Mouse (Mus musculus) layer of hippocampus, adult 2 months (tissue): ENCODE measurements around the gene Speer4e. TPM values are rescaled to one million over a fixed set of nuclear protein-coding genes. Genes with fewer than 3 reads are reported as not detected.
A peak's percentile ranks its signal among the peaks of the same experiment; 100 is the strongest.
"Not testable (repeated sequence)": the region's sequence is repeated elsewhere in the genome, so short reads cannot be mapped to it uniquely, and the experiment has no call there.

Source experiments
- DNase-seq, 2 experiments: peaks; one replicate each; pipeline ENCODE4 v3.0.0; 2022; ENCODE audit warnings: low spot score in 2 of 2
- H3K27ac ChIP-seq: fragments of 200-600 bp; 2 replicates; pipeline ENCODE4 v1.8.1; 2022
- H3K4me3 ChIP-seq: fragments of 200-600 bp; 2 replicates; pipeline ENCODE4 v1.8.1; 2022; ENCODE audit warnings: mild to moderate bottlenecking
- CTCF ChIP-seq: fragments of 200-600 bp; conservative IDR thresholded peaks from 2 replicates; pipeline ENCODE4 v1.8.1; 2022; ENCODE audit warnings: antibody characterized with exemption, mild to moderate bottlenecking, moderate library complexity
- total RNA-seq, 2 experiments: library from RNA; stranded (reverse); gene quantifications; 2 replicates each; pipeline ENCODE4 v1.2.3; 2021

Gene Speer4e
- total RNA-seq, 2 experiments from 2014 or later = not detected

- peak; percentile 71 for TF ChIP-seq CTCF
- not testable (repeated sequence) for DNase-seq, H3K4me3 ChIP-seq, H3K27ac ChIP-seq
These were observed 11.2 kb downstream of the Speer4e start for GRCm38 (mm10) chr5:14927047-14927446.

GRCm38 (mm10) chr5:14914799-14915198, 23.4 kb downstream of the Speer4e start, which contains the start of gene Gm9758:
Gene Gm9758, minus strand, starts transcription at chr5:14914899.
- not testable (repeated sequence) for H3K27ac ChIP-seq, H3K4me3 ChIP-seq

GRCm38 (mm10) chr5:14914361-14914760, 23.9 kb downstream of the Speer4e start:
- H3K4me3 ChIP-seq, DNase-seq, H3K27ac ChIP-seq: not testable (repeated sequence)

More at GRCm38 (mm10) chr5:14914799-14915198, 23.4 kb downstream of the Speer4e start, which contains the start of gene Gm9758:
- DNase-seq = not testable (repeated sequence)

- H3K27ac ChIP-seq, DNase-seq, H3K4me3 ChIP-seq: not testable (repeated sequence)
- TF ChIP-seq CTCF = peak; percentile 64
These were observed 34.7 kb downstream of the Speer4e start for GRCm38 (mm10) chr5:14903539-14903938.

GRCm38 (mm10) chr5:14892242-14892641, 46.0 kb downstream of the Speer4e start:
- Histone ChIP-seq H3K4me3 (no peak overlapping the region), H3K27ac (no peak overlapping the region)
- TF ChIP-seq CTCF = no peak
- no peak for DNase-seq

GRCm38 (mm10) chr5:14885291-14885690, 52.9 kb downstream of the Speer4e start:
- not testable (repeated sequence) for H3K4me3 ChIP-seq, DNase-seq, H3K27ac ChIP-seq

Other genes starting within 250 kb of the Speer4e start
- gene Gm9758, start 23.5 kb downstream of the Speer4e start, total RNA-seq = not detected
- gene Gm10354, start 40.5 kb upstream of the Speer4e start, total RNA-seq = not detected
- gene Gm17019, start 94.6 kb upstream of the Speer4e start, total RNA-seq = not detected